Mouse (Mus musculus) MEL (cell line): ENCODE measurements at regions not wholly inside any gene's neighbourhood (a gene's known extent, or its start where the extent isn't known, plus 50 kb on each side); places are given as distances from the start of the nearest gene placed in this dataset.

Source experiments
- CHD1 ChIP-seq: IDR thresholded peaks from 2 replicates; pipeline ENCODE4 v1.6.1; 2012; ENCODE audit warnings: low read depth, mild to moderate bottlenecking, inconsistent platforms, low read length, improper control_type of control experiment
- POLR2AphosphoS5 ChIP-seq: IDR thresholded peaks from 2 replicates; pipeline ENCODE4 v1.6.1; 2012; ENCODE audit warnings: low read depth, borderline replicate concordance, mild to moderate bottlenecking, inconsistent platforms, low read length, moderate library complexity, mixed read lengths

DNA sequence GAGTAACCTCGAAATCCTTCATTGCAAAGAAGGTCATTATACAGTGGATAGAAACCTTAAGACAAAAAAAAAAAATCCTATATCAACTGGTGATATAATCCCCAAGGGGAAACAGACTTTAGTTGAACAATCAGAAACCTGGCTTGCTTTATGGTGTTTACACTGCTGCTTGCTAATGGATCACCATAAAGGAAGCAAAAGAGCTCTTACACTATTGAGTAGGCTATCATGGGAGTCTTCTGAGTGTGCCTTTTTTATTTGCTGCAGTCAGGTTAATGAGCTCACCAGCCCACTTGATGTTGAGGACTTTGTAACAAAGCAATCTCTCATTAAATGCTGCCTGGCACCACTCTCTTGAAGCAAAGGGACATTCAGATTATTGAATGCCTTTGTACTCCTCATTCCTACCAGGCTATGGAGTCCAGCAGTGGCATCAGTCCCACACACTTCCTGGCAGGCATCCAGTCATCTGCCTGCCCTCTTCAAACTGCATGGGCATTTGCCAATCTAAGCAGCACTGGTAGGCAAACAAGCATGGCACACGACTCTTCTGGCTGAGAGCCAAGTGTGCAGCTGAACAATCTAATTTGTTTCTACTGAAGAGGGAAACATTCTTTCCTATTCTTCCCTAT, 331.7 kb upstream of the Cypt12 start:
- TF ChIP-seq CHD1 (no peak), POLR2AphosphoS5 (no peak)
